12 mouse cellular contexts compared by ENCODE assay signal in genomic region chr14:16526120-16526519, GRCm38 (mm10).
DNase-seq lines count a peak whose midpoint lies in the region; ATAC-seq and TF ChIP-seq lines count a peak whose summit lies in the region.
"Had no signal": no experiment of that assay in that cellular context is flagged by ENCODE, and none has a peak within 500 bp of the region (broad histone marks: within the 10 kb centered on the region; RNA-seq: fewer than 3 reads in every experiment).

No protein-coding gene starts in this region.

- TF ChIP-seq CTCF in liver, adult 2 months (IDR thresholded peaks at IDR 0.05; ENCODE audit: low read depth, low read length), result no peak
- TF ChIP-seq CTCF in left cerebral cortex, adult 2 months (IDR thresholded peaks at IDR 0.05), result no peak; the same call in none of the 2 replicates

- no peak overlapping the region for H3K4me2 ChIP-seq in liver, embryonic 11.5 days
- H3K4me2 ChIP-seq in hindbrain, embryonic 14.5 days (replicated peaks), result no peak overlapping the region
- H3K4me2 ChIP-seq: stomach, embryonic 15.5 days had no signal

- no peaks in the 10 kb centered on the region for H3K4me1 ChIP-seq in liver, adult 2 months (ENCODE audit: control insufficient read depth, insufficient read depth, low read length)
- no peaks in the 10 kb centered on the region for H3K4me1 ChIP-seq in liver, embryonic 11.5 days (replicated peaks; ENCODE audit: control insufficient read depth, insufficient read depth, low read length)
- no peaks in the 10 kb centered on the region for H3K4me1 ChIP-seq in hindbrain, embryonic 14.5 days (replicated peaks; ENCODE audit: control insufficient read depth, insufficient read depth, low read length)
- H3K4me1 ChIP-seq: stomach, embryonic 15.5 days had no signal

- no peaks in the 10 kb centered on the region; the same call in 1 of the 2 replicates for H3K79me2 ChIP-seq in liver, adult 2 months (ENCODE audit: control insufficient read depth, insufficient read depth, low read length)

- no peak overlapping the region for H3K9ac ChIP-seq in liver, adult 2 months (ENCODE audit: low read depth, low read length)
- no peak overlapping the region for H3K9ac ChIP-seq in liver, embryonic 11.5 days (ENCODE audit: low read depth, low read length)
- no peak overlapping the region for H3K9ac ChIP-seq in hindbrain, embryonic 14.5 days
- H3K9ac ChIP-seq: stomach, embryonic 15.5 days had no signal

- no peaks in the 10 kb centered on the region; the same call in 1 of the 2 replicates for H3K9me3 ChIP-seq in liver, embryonic 11.5 days (ENCODE audit: control insufficient read depth, low read length)
- no peaks in the 10 kb centered on the region for H3K9me3 ChIP-seq in hindbrain, embryonic 14.5 days (ENCODE audit: control insufficient read depth, low read length)
- H3K9me3 ChIP-seq: G1E; stomach, embryonic 15.5 days had no signal

- intact Hi-C loops in heart, postnatal 25 days (cut with DNase I), result no loop called here
- intact Hi-C loops in left cerebral cortex, adult 2 months (cut with DNase I), result no loop called here

- peak; percentile 53 for DNase-seq in liver, adult 2 months (ENCODE audit: extremely low read depth, low read depth, low spot score)
- no peak for DNase-seq in liver, embryonic 11.5 days (ENCODE audit: low spot score)
- DNase-seq in adrenal gland, adult 8-10 months, result peak; percentile 72
- peak; percentile 30 for DNase-seq in heart, postnatal 25 days (ENCODE audit: low spot score)
- DNase-seq in lung, postnatal 25 days (ENCODE audit: low spot score), result peak; percentile 49
- DNase-seq in hindbrain, embryonic 14.5 days (ENCODE audit: low spot score), result no peak
- DNase-seq in left cerebral cortex, adult 2 months (ENCODE audit: extremely low spot score in 1 of 2, low spot score in 2 of 2), result no peak
- DNase-seq in left cerebral cortex, adult 11 months (ENCODE audit: low spot score), result no peak
- DNase-seq: cerebellum, adult 18-20 months had no signal

- H3K4me3 ChIP-seq in liver, adult 2 months (ENCODE audit: insufficient read depth, low read depth, low read length), result no peak overlapping the region
- H3K4me3 ChIP-seq in liver, embryonic 11.5 days (ENCODE audit: low read depth, low read length), result no peak overlapping the region
- H3K4me3 ChIP-seq in hindbrain, embryonic 14.5 days (replicated peaks; ENCODE audit: low read length), result no peak overlapping the region
- H3K4me3 ChIP-seq in left cerebral cortex, adult 2 months, result no peak overlapping the region
- H3K4me3 ChIP-seq: stomach, embryonic 15.5 days had no signal

- H3K27me3 ChIP-seq in liver, adult 2 months (ENCODE audit: control insufficient read depth, insufficient read depth, low read length), result no peaks in the 10 kb centered on the region
- H3K27me3 ChIP-seq in liver, embryonic 11.5 days (replicated peaks; ENCODE audit: control insufficient read depth, insufficient read depth, low read length), result no peaks in the 10 kb centered on the region
- H3K27me3 ChIP-seq in hindbrain, embryonic 14.5 days (ENCODE audit: control insufficient read depth, insufficient read depth, low read length), result no peaks in the 10 kb centered on the region
- H3K27me3 ChIP-seq: stomach, embryonic 15.5 days had no signal

- no peaks in the 10 kb centered on the region for H3K36me3 ChIP-seq in liver, adult 2 months (ENCODE audit: control insufficient read depth, insufficient read depth, low read length)
- H3K36me3 ChIP-seq in liver, embryonic 11.5 days (ENCODE audit: control insufficient read depth, insufficient read depth, low read length), result 0 out of 2 replicates have a peak, but pooled peaks cover 2% of the 10 kb centered on the region
- no peaks in the 10 kb centered on the region for H3K36me3 ChIP-seq in hindbrain, embryonic 14.5 days (replicated peaks; ENCODE audit: control insufficient read depth, insufficient read depth)
- H3K36me3 ChIP-seq: G1E; stomach, embryonic 15.5 days had no signal

- TF ChIP-seq POLR2A in liver, adult 2 months (IDR thresholded peaks at IDR 0.05; ENCODE audit: extremely low read depth, insufficient read depth, low read length), result no peak

- ATAC-seq in liver, embryonic 11.5 days (replicated peaks; ENCODE audit: low FRiP score), result no peak
- no peak for ATAC-seq in hindbrain, embryonic 14.5 days (ENCODE audit: low FRiP score)

- 89% methylated on average over 3 of the region's 3 CpGs for WGBS in liver, adult 2 months
- 80% methylated on average over 3 of the region's 3 CpGs for WGBS in liver, embryonic 11.5 days
- 81% methylated on average over 3 of the region's 3 CpGs for WGBS in hindbrain, embryonic 14.5 days

- no peak overlapping the region for H3K27ac ChIP-seq in liver, adult 2 months (replicated peaks; ENCODE audit: insufficient read depth, low read depth, low read length)
- no peak overlapping the region for H3K27ac ChIP-seq in liver, embryonic 11.5 days (ENCODE audit: low read depth, low read length)
- no peak overlapping the region for H3K27ac ChIP-seq in hindbrain, embryonic 14.5 days
- no peak overlapping the region for H3K27ac ChIP-seq in left cerebral cortex, adult 2 months
- H3K27ac ChIP-seq: macrophage; stomach, embryonic 15.5 days had no signal

Comparison
In these comparisons a context has a peak if more than half of its experiments do, and no peak if none do; other contexts are left out.
1. DNase-seq: peak in liver, adult 2 months (single experiment), adrenal gland, adult 8-10 months (single experiment), heart, postnatal 25 days (single experiment) and lung, postnatal 25 days (single experiment); none in liver, embryonic 11.5 days (single experiment), hindbrain, embryonic 14.5 days (single experiment), left cerebral cortex, adult 2 months (0 of 2) and left cerebral cortex, adult 11 months (single experiment).